Mouse (Mus musculus) heart, postnatal 14 days (tissue): ENCODE data around the gene Rbm24. TPM values are rescaled to one million over a fixed set of nuclear protein-coding genes. Genes with fewer than 3 reads are reported as not detected.

Experiments
- DNase-seq, 2 experiments: peaks; one replicate each; pipeline ENCODE4 v3.0.0; 2021 to 2022
- intact Hi-C: fragments of 180-260 bp; cut with DNase I; formaldehyde crosslinking; loops from one replicate; pipeline ENCODE4 v1.15.1; 2025
- total RNA-seq, 2 experiments: library from RNA; stranded (reverse); gene quantifications; 2 replicates each; pipeline ENCODE4 v1.2.3; 2021

Rbm24 gene
- total RNA-seq, 2 experiments from 2014 or later, result 223 to 227 TPM

DNA sequence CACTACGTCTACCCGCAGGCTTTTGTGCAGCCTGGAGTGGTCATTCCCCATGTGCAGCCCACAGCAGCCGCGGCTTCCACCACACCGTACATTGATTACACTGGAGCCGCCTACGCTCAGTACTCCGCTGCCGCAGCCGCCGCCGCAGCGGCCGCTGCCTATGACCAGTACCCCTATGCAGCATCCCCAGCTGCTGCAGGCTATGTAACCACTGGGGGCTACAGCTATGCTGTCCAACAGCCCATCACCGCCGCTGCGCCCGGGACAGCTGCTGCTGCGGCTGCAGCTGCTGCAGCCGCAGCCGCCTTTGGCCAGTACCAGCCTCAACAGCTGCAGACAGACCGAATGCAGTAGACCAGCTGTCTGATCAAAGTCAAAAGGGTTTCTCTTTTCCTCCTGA lies 10.7 kb downstream of the Rbm24 start:
- DNase-seq, result no peak
- intact Hi-C loops, result loop anchor here (5.0 kb wide), 2 partner anchors 143 to 233 kb away; no protein-coding TSS in a partner anchor

- no peak for DNase-seq
- intact Hi-C loops, result loop anchor here (5.0 kb wide), 2 partner anchors 142 to 232 kb away; no protein-coding TSS in a partner anchor
Observed at GRCm38 (mm10) chr13:46429866-46430265, 11.6 kb downstream of the Rbm24 start.

GRCm38 (mm10) chr13:46433880-46434560 lies 15.8 kb downstream of the Rbm24 start:
- DNase-seq, result no peak
- intact Hi-C loops, result no loop called here

DNA sequence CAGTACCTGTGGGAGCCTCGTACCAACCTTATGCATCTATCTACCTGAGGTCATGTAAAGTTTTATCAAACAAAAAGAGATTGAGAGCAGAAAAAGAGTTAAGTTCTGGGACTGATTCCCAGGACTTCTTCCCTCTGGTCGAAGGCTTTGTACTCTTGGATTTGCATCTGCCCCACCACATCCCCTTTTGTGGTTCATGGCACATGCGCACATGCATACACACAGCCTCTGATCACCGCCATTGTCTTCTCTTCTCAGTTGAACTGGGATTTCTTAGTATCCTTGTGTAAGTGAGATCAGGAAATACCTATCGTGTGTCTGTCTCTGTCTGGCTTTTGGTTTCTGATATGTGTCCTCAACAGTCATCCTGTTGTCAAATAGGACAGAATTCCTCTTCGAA lies 20.7 kb downstream of the Rbm24 start:
- intact Hi-C loops, result no loop called here

GRCm38 (mm10) chr13:46444021-46444420 lies 25.8 kb downstream of the Rbm24 start:
- no peak for DNase-seq
- intact Hi-C loops, result no loop called here

More for the DNA sequence above, 20.7 kb downstream of the Rbm24 start:
- no peak for DNase-seq

- intact Hi-C loops, result no loop called here
- DNase-seq, result no peak
Observed at GRCm38 (mm10) chr13:46446062-46446461, 27.8 kb downstream of the Rbm24 start.

GRCm38 (mm10) chr13:46448276-46448675 lies 30.0 kb downstream of the Rbm24 start:
- no peak for DNase-seq
- intact Hi-C loops, result no loop called here

- DNase-seq, result no peak
- intact Hi-C loops, result no loop called here
Observed at GRCm38 (mm10) chr13:46449955-46450354, 31.7 kb downstream of the Rbm24 start.

GRCm38 (mm10) chr13:46450623-46451022 lies 32.4 kb downstream of the Rbm24 start:
- intact Hi-C loops, result no loop called here
- DNase-seq, result no peak

GRCm38 (mm10) chr13:46451548-46451947 lies 33.3 kb downstream of the Rbm24 start:
- intact Hi-C loops, result no loop called here

DNA sequence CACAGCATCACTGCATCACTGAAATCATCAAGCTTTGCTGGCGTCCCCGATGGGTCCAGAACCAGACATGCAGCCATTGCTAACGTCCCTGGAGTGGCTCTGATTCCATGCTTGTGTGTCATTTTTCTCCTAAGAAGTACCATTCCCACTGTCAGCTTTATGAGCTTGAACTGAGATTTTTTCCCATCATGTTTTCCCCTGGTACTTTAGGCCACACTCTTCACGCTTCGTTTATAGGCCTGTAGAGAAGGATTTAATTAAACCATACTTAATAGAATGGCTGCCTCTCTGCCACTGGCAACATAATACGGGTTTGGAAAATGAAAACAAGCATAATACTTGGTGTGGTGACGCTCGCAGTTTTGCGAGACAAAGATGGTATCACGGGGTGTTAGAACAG lies 41.3 kb downstream of the Rbm24 start:
- DNase-seq, result no peak
- intact Hi-C loops, result no loop called here

More at GRCm38 (mm10) chr13:46451548-46451947, 33.3 kb downstream of the Rbm24 start:
- no peak for DNase-seq

- intact Hi-C loops, result no loop called here
- DNase-seq, result no peak
Observed at GRCm38 (mm10) chr13:46462280-46462679, 44.0 kb downstream of the Rbm24 start.

- no peak for DNase-seq
- intact Hi-C loops, result no loop called here
Observed at GRCm38 (mm10) chr13:46463764-46464163, 45.5 kb downstream of the Rbm24 start.

DNA sequence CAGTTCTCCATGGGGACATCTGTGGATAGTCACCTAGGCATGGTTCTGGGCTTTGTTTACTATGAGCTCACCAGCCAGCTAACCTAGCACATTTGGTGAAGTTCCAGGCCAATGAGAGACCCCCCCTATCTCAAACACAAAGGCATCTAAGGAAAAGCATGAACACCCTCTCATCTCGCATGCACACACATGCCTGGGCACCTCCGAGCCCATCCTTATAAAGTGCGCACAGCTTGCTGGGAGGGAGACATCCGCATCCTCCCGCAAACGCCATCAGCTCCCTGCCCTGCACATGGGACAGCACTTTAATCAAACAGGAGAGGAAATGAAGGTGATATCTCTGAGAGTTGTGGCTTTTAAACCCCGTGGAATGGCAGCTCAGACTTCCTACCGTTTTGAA lies 50.0 kb downstream of the Rbm24 start:
- intact Hi-C loops, result no loop called here
- no peak for DNase-seq

DNA sequence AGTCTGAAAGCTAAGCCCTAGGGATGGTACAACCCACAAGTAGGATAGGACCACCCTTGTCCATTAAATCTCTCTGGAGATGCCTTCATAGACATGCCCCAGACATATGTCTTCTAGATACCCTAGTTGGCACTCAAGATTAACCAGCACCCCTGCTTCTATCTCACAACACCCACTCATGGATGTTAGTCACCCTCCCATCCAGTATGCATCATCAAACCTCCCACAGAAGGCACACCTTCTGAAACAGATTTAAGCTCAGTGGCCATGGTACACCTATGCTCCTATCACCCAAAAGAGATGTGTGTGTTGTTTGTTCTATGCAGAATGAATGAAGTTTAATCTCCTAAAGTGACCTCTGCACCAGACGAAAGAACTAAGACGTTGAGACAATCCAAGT lies 51.3 kb downstream of the Rbm24 start:
- DNase-seq, result no peak
- intact Hi-C loops, result no loop called here

Other genes starting within 250 kb of the Rbm24 start
- gene Stmnd1, start 144.7 kb upstream of the Rbm24 start, total RNA-seq, result under 1 TPM; 0.22 to 0.55 TPM
- 100 to 1,000 TPM; 113 to 124 TPM for gene Cap2, start 83.4 kb downstream of the Rbm24 start, total RNA-seq